Mouse (Mus musculus) intestine, embryonic 16.5 days (tissue): Measurements from ENCODE around the gene Efnb2. TPM values are rescaled to one million over a fixed set of nuclear protein-coding genes. Genes with fewer than 3 reads are reported as not detected.

ENCODE experiments used
- ATAC-seq: fragments of 200-750 bp; cut with Nextera tagmentation; 2 replicates; pipeline ENCODE4 v1.8.0; 2017; ENCODE audit warnings: moderate TSS enrichment, moderate library complexity
- H3K27ac ChIP-seq: fragments of 300-500 bp; sonication (generic); 2 replicates; pipeline ENCODE4 v1.5.1; 2014; ENCODE audit warnings: mild to moderate bottlenecking, low read length
- H3K27me3 ChIP-seq: fragments of 300-500 bp; sonication (generic); replicated peaks from 2 replicates; pipeline ENCODE4 v1.6.1; 2014; ENCODE audit warnings: low read length, control low read depth, mixed read lengths; ENCODE audit not compliant: control insufficient read depth, insufficient read depth
- H3K36me3 ChIP-seq: fragments of 300-500 bp; sonication (generic); 2 replicates; pipeline ENCODE4 v1.6.1; 2014; ENCODE audit warnings: low read length, control low read depth; ENCODE audit not compliant: control insufficient read depth, insufficient read depth
- H3K4me1 ChIP-seq: fragments of 300-500 bp; sonication (generic); 2 replicates; pipeline ENCODE4 v1.6.1; 2014; ENCODE audit warnings: low read length, control low read depth, mixed read lengths; ENCODE audit not compliant: control insufficient read depth, insufficient read depth
- H3K4me2 ChIP-seq: fragments of 300-500 bp; sonication (generic); 2 replicates; pipeline ENCODE4 v1.6.1; 2014; ENCODE audit warnings: low read depth, low read length, control low read depth
- H3K4me3 ChIP-seq: fragments of 300-500 bp; sonication (generic); 2 replicates; pipeline ENCODE4 v1.5.1; 2014; ENCODE audit warnings: mild to moderate bottlenecking, low read length
- H3K9ac ChIP-seq: fragments of 300-500 bp; sonication (generic); 2 replicates; pipeline ENCODE4 v1.6.1; 2014; ENCODE audit warnings: low read depth, low read length
- H3K9me3 ChIP-seq: fragments of 300-500 bp; sonication (generic); 2 replicates; pipeline ENCODE4 v1.6.1; 2016; ENCODE audit warnings: low read length, control low read depth; ENCODE audit not compliant: control insufficient read depth
- WGBS: fragments of 180-500 bp; shearing (Covaris S2); extraction: QIAGEN DNeasy Blood & Tissue Kit; methylation state at CpG from one replicate; pipeline ENCODE4 v1.1.7; 2014; 5-methylcytosine and 5-hydroxymethylcytosine counted together
- microRNA-seq: library from miRNA; unstranded; fragments of <30 nt; microRNA quantifications from one replicate; pipeline ENCODE4, GENCODE M21; 2016
- polyA plus RNA-seq: library from polyadenylated mRNA; unstranded; fragments of >200 nt; fragmentation: Nextera tagmentation; extraction: Ambion mirVana; gene quantifications from 2 replicates; pipeline ENCODE4 v1.2.1, GENCODE M21; 2015

Efnb2 gene
- polyA plus RNA-seq, 1 experiment from 2014 or later: 4.9 TPM

GRCm38 (mm10) chr8:8568215-8568773 lies 92.7 kb downstream of the Efnb2 start:
- H3K9me3 ChIP-seq: no peaks in the 10 kb centered on the region
- no peak overlapping the region for H3K27ac ChIP-seq
- H3K27me3 ChIP-seq: no peaks in the 10 kb centered on the region
- H3K36me3 ChIP-seq: no peaks in the 10 kb centered on the region
- H3K4me3 ChIP-seq: no peak overlapping the region
- 63% methylated on average over 9 of the region's 9 CpGs for WGBS
- no peak overlapping the region for H3K4me2 ChIP-seq
- H3K4me1 ChIP-seq: no peaks in the 10 kb centered on the region; the same call in 1 of the 2 replicates
- H3K9ac ChIP-seq: no peak overlapping the region
- peak; percentile 94 for ATAC-seq

Small RNA genes lying within 50 kb of the gene (microRNA-seq; reads per million reads assigned to microRNA genes)
- 6.4 reads per million, percentile 18 among the genes with 10 or more reads in this experiment for gene Mir7654

Other genes with a start within 250 kb of the Efnb2 start
- gene Arglu1, start 29.3 kb upstream of the Efnb2 start, polyA plus RNA-seq: 66.3 and 68.9 TPM in 2 replicates